Mouse (Mus musculus): ENCODE results near the gene Gal3st4. TPM values are rescaled to one million over a fixed set of nuclear protein-coding genes. Genes with fewer than 3 reads are reported as not detected.
A peak's percentile ranks its signal among the peaks of the same experiment; 100 is the strongest.

Gal3st4 gene
- polyA plus RNA-seq, 1 experiment from 2014 or later = 1.8 TPM

GRCm38 (mm10) chr5:138265712-138266111 lies 6.9 kb downstream of the Gal3st4 start:
- Histone ChIP-seq H3K9me3 (replicated peaks; ENCODE audit: control insufficient read depth, low read length) (no peaks in the 10 kb centered on the region), H3K27ac (ENCODE audit: low read depth, low read length) (no peak overlapping the region), H3K36me3 (ENCODE audit: control insufficient read depth, insufficient read depth, low read length) (peaks cover 17% of the 10 kb centered on the region), H3K27me3 (replicated peaks; ENCODE audit: control insufficient read depth, insufficient read depth, low read length) (no peaks in the 10 kb centered on the region), H3K4me1 (ENCODE audit: control insufficient read depth, insufficient read depth, low read length) (peaks cover 5% of the 10 kb centered on the region), H3K9ac (ENCODE audit: low read length) (no peak overlapping the region), H3K4me3 (ENCODE audit: low read depth, low read length) (no peak overlapping the region), H3K4me2 (ENCODE audit: low read length) (no peak overlapping the region)
- ATAC-seq = no peak
- WGBS = 93% methylated on average over 4 of the region's 4 CpGs
- DNase-seq (ENCODE audit: low spot score) = no peak

- ATAC-seq (peak; percentile 13; the same call in 1 of the 2 replicates), DNase-seq (ENCODE audit: low spot score) (no peak)
- 17% methylated on average over 6 of the region's 6 CpGs for WGBS
- H3K9ac ChIP-seq (ENCODE audit: low read length) = peak overlapping the region; percentile 95
- no peaks in the 10 kb centered on the region for H3K27me3 ChIP-seq (replicated peaks; ENCODE audit: control insufficient read depth, insufficient read depth, low read length)
- H3K4me2 ChIP-seq (ENCODE audit: low read length) = peak overlapping the region; percentile 97
- H3K27ac ChIP-seq (ENCODE audit: low read depth, low read length) = peak overlapping the region; percentile 65; the same call in 1 of the 2 replicates
- peaks cover 5% of the 10 kb centered on the region for H3K4me1 ChIP-seq (ENCODE audit: control insufficient read depth, insufficient read depth, low read length)
- no peaks in the 10 kb centered on the region for H3K9me3 ChIP-seq (replicated peaks; ENCODE audit: control insufficient read depth, low read length)
- peaks cover 32% of the 10 kb centered on the region for H3K36me3 ChIP-seq (ENCODE audit: control insufficient read depth, insufficient read depth, low read length)
- H3K4me3 ChIP-seq (ENCODE audit: low read depth, low read length) = peak overlapping the region; percentile 90
Measured at GRCm38 (mm10) chr5:138264207-138264578, 8.4 kb downstream of the Gal3st4 start.

- H3K4me2 ChIP-seq (ENCODE audit: low read length) = peak within 1 kb of the TSS; percentile 97
- H3K4me3 ChIP-seq (ENCODE audit: low read depth, low read length) = peak within 1 kb of the TSS; percentile 90
- ATAC-seq (peak; percentile 95), DNase-seq (ENCODE audit: low spot score) (peak; percentile 94)
- H3K36me3 ChIP-seq (ENCODE audit: control insufficient read depth, insufficient read depth, low read length) = peaks cover 39% of the 10 kb centered on the region
- H3K27me3 ChIP-seq (replicated peaks; ENCODE audit: control insufficient read depth, insufficient read depth, low read length) = no peaks in the 10 kb centered on the region
- peak within 1 kb of the TSS; percentile 65; the same call in 1 of the 2 replicates for H3K27ac ChIP-seq (ENCODE audit: low read depth, low read length)
- under 1% methylated on average over 64 of the region's 71 CpGs for WGBS
- peaks cover 5% of the 10 kb centered on the region for H3K4me1 ChIP-seq (ENCODE audit: control insufficient read depth, insufficient read depth, low read length)
- H3K9ac ChIP-seq (ENCODE audit: low read length) = peak within 1 kb of the TSS; percentile 95
- no peaks in the 10 kb centered on the region for H3K9me3 ChIP-seq (replicated peaks; ENCODE audit: control insufficient read depth, low read length)
Measured at GRCm38 (mm10) chr5:138263260-138264206, 9.1 kb downstream of the Gal3st4 start, which contains the start of gene BC037034. BC037034 (minus strand) TSS chr5:138264033.

GRCm38 (mm10) chr5:138262582-138263240 lies 9.9 kb downstream of the Gal3st4 start:
- WGBS = 69% methylated on average over 18 of the region's 18 CpGs
- Histone ChIP-seq H3K4me2 (ENCODE audit: low read length) (peak overlapping the region; percentile 97), H3K36me3 (ENCODE audit: control insufficient read depth, insufficient read depth, low read length) (peaks cover 42% of the 10 kb centered on the region), H3K4me3 (ENCODE audit: low read depth, low read length) (peak overlapping the region; percentile 90), H3K9ac (ENCODE audit: low read length) (peak overlapping the region; percentile 95), H3K4me1 (ENCODE audit: control insufficient read depth, insufficient read depth, low read length) (peaks cover 5% of the 10 kb centered on the region), H3K9me3 (replicated peaks; ENCODE audit: control insufficient read depth, low read length) (no peaks in the 10 kb centered on the region), H3K27ac (ENCODE audit: low read depth, low read length) (no peak overlapping the region), H3K27me3 (replicated peaks; ENCODE audit: control insufficient read depth, insufficient read depth, low read length) (no peaks in the 10 kb centered on the region)
- no peak for DNase-seq (ENCODE audit: low spot score)
- ATAC-seq = no peak

GRCm38 (mm10) chr5:138262001-138262400 lies 10.6 kb downstream of the Gal3st4 start:
- Histone ChIP-seq H3K9me3 (replicated peaks; ENCODE audit: control insufficient read depth, low read length) (no peaks in the 10 kb centered on the region), H3K27ac (ENCODE audit: low read depth, low read length) (no peak overlapping the region), H3K27me3 (replicated peaks; ENCODE audit: control insufficient read depth, insufficient read depth, low read length) (no peaks in the 10 kb centered on the region), H3K4me2 (ENCODE audit: low read length) (no peak overlapping the region), H3K4me1 (ENCODE audit: control insufficient read depth, insufficient read depth, low read length) (peaks cover 5% of the 10 kb centered on the region), H3K9ac (ENCODE audit: low read length) (no peak overlapping the region), H3K4me3 (ENCODE audit: low read depth, low read length) (no peak overlapping the region), H3K36me3 (ENCODE audit: control insufficient read depth, insufficient read depth, low read length) (peaks cover 42% of the 10 kb centered on the region)
- DNase-seq (ENCODE audit: low spot score) = no peak
- 86% methylated on average over 4 of the region's 4 CpGs for WGBS
- ATAC-seq = no peak

- H3K27me3 ChIP-seq (replicated peaks; ENCODE audit: control insufficient read depth, insufficient read depth, low read length) = no peaks in the 10 kb centered on the region
- H3K9ac ChIP-seq (ENCODE audit: low read length) = no peak overlapping the region
- DNase-seq (ENCODE audit: low spot score) (no peak), ATAC-seq (no peak)
- H3K4me2 ChIP-seq (ENCODE audit: low read length) = no peak overlapping the region
- H3K36me3 ChIP-seq (ENCODE audit: control insufficient read depth, insufficient read depth, low read length) = peaks cover 39% of the 10 kb centered on the region
- WGBS = 93% methylated on average over 11 of the region's 11 CpGs
- H3K9me3 ChIP-seq (replicated peaks; ENCODE audit: control insufficient read depth, low read length) = no peaks in the 10 kb centered on the region
- H3K27ac ChIP-seq (ENCODE audit: low read depth, low read length) = no peak overlapping the region
- H3K4me1 ChIP-seq (ENCODE audit: control insufficient read depth, insufficient read depth, low read length) = peaks cover 9% of the 10 kb centered on the region
- H3K4me3 ChIP-seq (ENCODE audit: low read depth, low read length) = no peak overlapping the region
Measured at GRCm38 (mm10) chr5:138260834-138261233, 11.8 kb downstream of the Gal3st4 start.

GRCm38 (mm10) chr5:138260051-138260450 lies 12.6 kb downstream of the Gal3st4 start:
- H3K4me1 ChIP-seq (ENCODE audit: control insufficient read depth, insufficient read depth, low read length) = peaks cover 10% of the 10 kb centered on the region
- ATAC-seq (no peak), DNase-seq (ENCODE audit: low spot score) (no peak)
- H3K4me2 ChIP-seq (ENCODE audit: low read length) = no peak overlapping the region
- H3K27ac ChIP-seq (ENCODE audit: low read depth, low read length) = no peak overlapping the region
- H3K36me3 ChIP-seq (ENCODE audit: control insufficient read depth, insufficient read depth, low read length) = peaks cover 39% of the 10 kb centered on the region
- H3K4me3 ChIP-seq (ENCODE audit: low read depth, low read length) = no peak overlapping the region
- 86% methylated on average over 10 of the region's 10 CpGs for WGBS
- no peak overlapping the region for H3K9ac ChIP-seq (ENCODE audit: low read length)
- no peaks in the 10 kb centered on the region for H3K9me3 ChIP-seq (replicated peaks; ENCODE audit: control insufficient read depth, low read length)
- H3K27me3 ChIP-seq (replicated peaks; ENCODE audit: control insufficient read depth, insufficient read depth, low read length) = no peaks in the 10 kb centered on the region

- Histone ChIP-seq H3K36me3 (ENCODE audit: control insufficient read depth, insufficient read depth, low read length) (peaks cover 39% of the 10 kb centered on the region), H3K9me3 (replicated peaks; ENCODE audit: control insufficient read depth, low read length) (no peaks in the 10 kb centered on the region), H3K4me3 (ENCODE audit: low read depth, low read length) (no peak overlapping the region), H3K4me1 (ENCODE audit: control insufficient read depth, insufficient read depth, low read length) (peaks cover 13% of the 10 kb centered on the region), H3K9ac (ENCODE audit: low read length) (no peak overlapping the region), H3K27me3 (replicated peaks; ENCODE audit: control insufficient read depth, insufficient read depth, low read length) (no peaks in the 10 kb centered on the region; the same call in 1 of the 2 replicates), H3K4me2 (ENCODE audit: low read length) (no peak overlapping the region), H3K27ac (ENCODE audit: low read depth, low read length) (no peak overlapping the region)
- ATAC-seq (no peak), DNase-seq (ENCODE audit: low spot score) (no peak)
- WGBS = 90% methylated on average over 7 of the region's 7 CpGs
Measured at GRCm38 (mm10) chr5:138258993-138259392, 13.6 kb downstream of the Gal3st4 start.
